In genomic region chr17:9428374-9428994, GRCm38 (mm10) we compare ENCODE assay signal across 12 mouse cellular contexts. TPM values are rescaled to one million over a fixed set of nuclear protein-coding genes. Genes with fewer than 3 reads are reported as not detected.
DNase-seq lines count a peak whose midpoint lies in the region; ATAC-seq and TF ChIP-seq lines count a peak whose summit lies in the region.
"Had no signal": no experiment of that assay in that cellular context is flagged by ENCODE, and none has a peak within 500 bp of the region (broad histone marks: within the 10 kb centered on the region; RNA-seq: fewer than 3 reads in every experiment).

No protein-coding gene starts in this region.

- H3K4me2 ChIP-seq in intestine, postnatal 0 days (replicated peaks; ENCODE audit: low read depth): no peak overlapping the region
- no peak overlapping the region for H3K4me2 ChIP-seq in intestine, embryonic 15.5 days (replicated peaks)
- H3K4me2 ChIP-seq: embryonic facial prominence, embryonic 15.5 days; limb, embryonic 12.5 days had no signal

- peak; percentile 61 to 71 for DNase-seq in layer of hippocampus, postnatal 10 days (ENCODE audit: low spot score in 2 of 2)
- peak; percentile 84 for DNase-seq in retina, postnatal 1 day
- DNase-seq in T-cell, adult 2 months (ENCODE audit: low spot score): no peak
- DNase-seq in ovary, postnatal 36 days (ENCODE audit: low spot score): no peak
- no peak for DNase-seq in adrenal gland, adult 8-10 months

- TF ChIP-seq CTCF in intestine, postnatal 0 days (IDR thresholded peaks at IDR 0.05; ENCODE audit: low read depth): peak; percentile 35
- peak; percentile 13; the same call in 1 of the 2 replicates for TF ChIP-seq CTCF in embryonic fibroblast, embryonic 13.5 days (IDR thresholded peaks at IDR 0.05; ENCODE audit: borderline replicate concordance, insufficient read depth, low read length)

- ATAC-seq in intestine, postnatal 0 days: no peak
- no peak for ATAC-seq in intestine, embryonic 15.5 days

- no peak overlapping the region for H3K9ac ChIP-seq in intestine, postnatal 0 days (ENCODE audit: low read depth, low read length)
- H3K9ac ChIP-seq in intestine, embryonic 15.5 days: no peak overlapping the region
- H3K9ac ChIP-seq: embryonic facial prominence, embryonic 15.5 days; limb, embryonic 12.5 days had no signal

- no peaks in the 10 kb centered on the region for H3K36me3 ChIP-seq in intestine, postnatal 0 days (ENCODE audit: control insufficient read depth, insufficient read depth)
- H3K36me3 ChIP-seq in intestine, embryonic 15.5 days: no peaks in the 10 kb centered on the region
- H3K36me3 ChIP-seq: embryonic facial prominence, embryonic 15.5 days; limb, embryonic 12.5 days had no signal

- no peaks in the 10 kb centered on the region for H3K9me3 ChIP-seq in intestine, postnatal 0 days (ENCODE audit: control insufficient read depth)
- no peaks in the 10 kb centered on the region for H3K9me3 ChIP-seq in intestine, embryonic 15.5 days
- H3K9me3 ChIP-seq: embryonic facial prominence, embryonic 15.5 days; limb, embryonic 12.5 days had no signal

- H3K4me1 ChIP-seq in intestine, postnatal 0 days (replicated peaks; ENCODE audit: control insufficient read depth, insufficient read depth, low read length): no peaks in the 10 kb centered on the region
- H3K4me1 ChIP-seq in intestine, embryonic 15.5 days (replicated peaks): no peaks in the 10 kb centered on the region
- no peaks in the 10 kb centered on the region for H3K4me1 ChIP-seq in embryonic fibroblast, embryonic 13.5 days (ENCODE audit: control insufficient read depth, insufficient read depth, low read length)
- H3K4me1 ChIP-seq: embryonic facial prominence, embryonic 15.5 days; limb, embryonic 12.5 days had no signal

- WGBS in intestine, postnatal 0 days: 53% methylated on average over 7 of the region's 7 CpGs
- WGBS in intestine, embryonic 15.5 days: 48% methylated on average over 7 of the region's 7 CpGs

- H3K4me3 ChIP-seq in intestine, postnatal 0 days (ENCODE audit: low read depth, low read length): no peak overlapping the region
- no peak overlapping the region for H3K4me3 ChIP-seq in intestine, embryonic 15.5 days (replicated peaks)
- no peak overlapping the region for H3K4me3 ChIP-seq in embryonic fibroblast, embryonic 13.5 days (ENCODE audit: insufficient read depth, low read length)
- H3K4me3 ChIP-seq: embryonic facial prominence, embryonic 15.5 days; limb, embryonic 12.5 days had no signal

- no peaks in the 10 kb centered on the region for H3K27me3 ChIP-seq in intestine, postnatal 0 days (replicated peaks; ENCODE audit: control insufficient read depth, insufficient read depth, low read length)
- H3K27me3 ChIP-seq in intestine, embryonic 15.5 days (replicated peaks): no peaks in the 10 kb centered on the region
- H3K27me3 ChIP-seq: CH12.LX; embryonic facial prominence, embryonic 15.5 days; limb, embryonic 12.5 days had no signal

- no peak overlapping the region for H3K27ac ChIP-seq in intestine, postnatal 0 days (ENCODE audit: low read depth, low read length)
- no peak overlapping the region for H3K27ac ChIP-seq in intestine, embryonic 15.5 days
- no peak overlapping the region for H3K27ac ChIP-seq in embryonic fibroblast, embryonic 13.5 days (ENCODE audit: insufficient read depth, low read length)
- H3K27ac ChIP-seq: embryonic facial prominence, embryonic 15.5 days; limb, embryonic 12.5 days had no signal

- TF ChIP-seq POLR2A in embryonic fibroblast, embryonic 13.5 days (IDR thresholded peaks at IDR 0.05; ENCODE audit: low read depth, low read length): no peak

RNA-seq across cellular contexts. Expression of gene Gm17728, which starts 6.6 kb away (rescaled TPM):
- polyA plus RNA-seq in intestine, postnatal 0 days (2015; fragmentation: Nextera tagmentation; extraction: Ambion mirVana): not detected in 2 replicates
- 0.54 TPM in 1 of 2 replicates, not detected in the other for polyA plus RNA-seq in intestine, embryonic 15.5 days (2015; fragmentation: Nextera tagmentation; extraction: Ambion mirVana)
- not detected in 2 replicates for polyA plus RNA-seq in embryonic fibroblast, embryonic 13.5 days (2011; ENCODE audit: insufficient read length, low read depth, missing spikeins)
- not detected for total RNA-seq in layer of hippocampus, postnatal 10 days (2021)
- not detected for total RNA-seq in adrenal gland, adult 8-10 months (2022)
- polyA plus RNA-seq: limb, embryonic 12.5 days; small intestine, adult 2 months had no signal

Comparison
In these comparisons a context has a peak if more than half of its experiments do, and no peak if none do; other contexts are left out.
1. DNase-seq: peak in layer of hippocampus, postnatal 10 days (2 of 2) and retina, postnatal 1 day (single experiment); none in T-cell, adult 2 months (single experiment), ovary, postnatal 36 days (single experiment) and adrenal gland, adult 8-10 months (single experiment).